Mouse (Mus musculus) midbrain, embryonic 10.5 days (tissue): Measurements from ENCODE around the gene Ano1. TPM values are rescaled to one million over a fixed set of nuclear protein-coding genes. Genes with fewer than 3 reads are reported as not detected.
A peak's percentile ranks its signal among the peaks of the same experiment; 100 is the strongest.

ENCODE experiments used
- DNase-seq: peaks from one replicate; pipeline ENCODE4 v3.0.0-alpha.2; 2017; ENCODE audit warnings: low spot score
- H3K27ac ChIP-seq: fragments of 300-500 bp; sonication (generic); replicated peaks from 2 replicates; pipeline ENCODE4 v1.5.1; 2016; ENCODE audit warnings: mild to moderate bottlenecking
- H3K27me3 ChIP-seq: fragments of 300-500 bp; sonication (generic); 2 replicates; pipeline ENCODE4 v1.6.1; 2016; ENCODE audit warnings: low read depth, mild to moderate bottlenecking; ENCODE audit not compliant: poor library complexity, severe bottlenecking
- H3K36me3 ChIP-seq: fragments of 300-500 bp; sonication (generic); 2 replicates; pipeline ENCODE4 v1.6.1; 2016; ENCODE audit warnings: mild to moderate bottlenecking, moderate library complexity
- H3K4me1 ChIP-seq: fragments of 300-500 bp; sonication (generic); 2 replicates; pipeline ENCODE4 v1.6.1; 2016
- H3K4me3 ChIP-seq: fragments of 300-500 bp; sonication (generic); 2 replicates; pipeline ENCODE4 v1.5.1; 2016; ENCODE audit warnings: mild to moderate bottlenecking, moderate library complexity
- H3K9me3 ChIP-seq: fragments of 300-500 bp; sonication (generic); replicated peaks from 2 replicates; pipeline ENCODE4 v1.6.1; 2016; ENCODE audit warnings: mild to moderate bottlenecking
- WGBS: fragments of 180-500 bp; shearing (Covaris S2); methylation state at CpG from one replicate; pipeline ENCODE4 v1.1.7; 2016; 5-methylcytosine and 5-hydroxymethylcytosine counted together
- polyA plus RNA-seq: library from polyadenylated mRNA; unstranded; fragments of >200 nt; fragmentation: Nextera tagmentation; extraction: Ambion mirVana; gene quantifications from 2 replicates; pipeline ENCODE4 v1.2.1, GENCODE M21; 2016

Ano1 gene
- polyA plus RNA-seq, 1 experiment from 2014 or later = 29.4 TPM

GRCm38 (mm10) chr7:144583619-144584018, 168.2 kb downstream of the Ano1 start:
- 6% methylated on average over 4 of the region's 4 CpGs for WGBS
- H3K36me3 ChIP-seq = peaks cover 26% of the 10 kb centered on the region
- peak; percentile 62 for DNase-seq
- peaks cover 33% of the 10 kb centered on the region for H3K4me1 ChIP-seq
- H3K27ac ChIP-seq = 0 out of 2 replicates have a peak overlapping the region, but pooled peaks have one; percentile 6
- no peak overlapping the region for H3K4me3 ChIP-seq
- no peaks in the 10 kb centered on the region for H3K9me3 ChIP-seq
- peaks cover 12% of the 10 kb centered on the region; the same call in 1 of the 2 replicates for H3K27me3 ChIP-seq

- Histone ChIP-seq H3K27ac (peak within 1 kb of the TSS; percentile 91), H3K4me3 (peak within 1 kb of the TSS; percentile 78), H3K27me3 (peaks cover 12% of the 10 kb centered on the region; the same call in 1 of the 2 replicates), H3K36me3 (peaks cover 28% of the 10 kb centered on the region), H3K9me3 (no peaks in the 10 kb centered on the region), H3K4me1 (peaks cover 33% of the 10 kb centered on the region)
- DNase-seq = peak; percentile 92
- 4% methylated on average over 34 of the region's 34 CpGs for WGBS
Measured at GRCm38 (mm10) chr7:144582284-144582980, 169.3 kb downstream of the Ano1 start, which contains the start of gene Fadd. Fadd (minus strand) TSS chr7:144582463.

- DNase-seq = peak; percentile 85
- H3K36me3 ChIP-seq = peaks cover 28% of the 10 kb centered on the region
- WGBS = 1% methylated on average over 43 of the region's 43 CpGs
- peak overlapping the region; percentile 91 for H3K27ac ChIP-seq
- H3K27me3 ChIP-seq = peaks cover 12% of the 10 kb centered on the region; the same call in 1 of the 2 replicates
- peak overlapping the region; percentile 78 for H3K4me3 ChIP-seq
- no peaks in the 10 kb centered on the region for H3K9me3 ChIP-seq
- H3K4me1 ChIP-seq = peaks cover 33% of the 10 kb centered on the region
Measured at GRCm38 (mm10) chr7:144581559-144582283, 170.1 kb downstream of the Ano1 start.

- no peaks in the 10 kb centered on the region for H3K27me3 ChIP-seq
- H3K4me1 ChIP-seq = peaks cover 21% of the 10 kb centered on the region
- 96% methylated on average over 5 of the region's 5 CpGs for whole genome bisulfite sequencing
- no peak for DNase-seq
- peaks cover 28% of the 10 kb centered on the region for H3K36me3 ChIP-seq
- H3K27ac ChIP-seq = no peak overlapping the region
- H3K9me3 ChIP-seq = no peaks in the 10 kb centered on the region
- no peak overlapping the region for H3K4me3 ChIP-seq
Measured at GRCm38 (mm10) chr7:144577876-144578275, 173.9 kb downstream of the Ano1 start.

GRCm38 (mm10) chr7:144572234-144572633, 179.5 kb downstream of the Ano1 start:
- Histone ChIP-seq H3K27ac (no peak overlapping the region), H3K4me1 (no peaks in the 10 kb centered on the region), H3K4me3 (no peak overlapping the region), H3K9me3 (no peaks in the 10 kb centered on the region), H3K27me3 (peaks cover 16% of the 10 kb centered on the region), H3K36me3 (no peaks in the 10 kb centered on the region)
- 83% methylated on average over 5 of the region's 5 CpGs for WGBS
- DNase-seq = no peak

- Histone ChIP-seq H3K27ac (no peak overlapping the region), H3K9me3 (no peaks in the 10 kb centered on the region), H3K36me3 (no peaks in the 10 kb centered on the region), H3K4me1 (no peaks in the 10 kb centered on the region), H3K4me3 (no peak overlapping the region), H3K27me3 (peaks cover 22% of the 10 kb centered on the region)
- DNase-seq = no peak
Measured at GRCm38 (mm10) chr7:144571598-144571997, 180.2 kb downstream of the Ano1 start.

GRCm38 (mm10) chr7:144569428-144569827, 182.3 kb downstream of the Ano1 start:
- no peak overlapping the region for H3K27ac ChIP-seq
- peaks cover 44% of the 10 kb centered on the region for H3K27me3 ChIP-seq
- H3K9me3 ChIP-seq = no peaks in the 10 kb centered on the region
- DNase-seq = no peak
- H3K4me1 ChIP-seq = peaks cover 3% of the 10 kb centered on the region
- no peaks in the 10 kb centered on the region for H3K36me3 ChIP-seq
- H3K4me3 ChIP-seq = no peak overlapping the region
- WGBS = 87% methylated on average over 7 of the region's 7 CpGs

GRCm38 (mm10) chr7:144568091-144568490, 183.7 kb downstream of the Ano1 start:
- Histone ChIP-seq H3K4me1 (peaks cover 6% of the 10 kb centered on the region), H3K36me3 (no peaks in the 10 kb centered on the region), H3K9me3 (no peaks in the 10 kb centered on the region)

GRCm38 (mm10) chr7:144566921-144567682, 184.7 kb downstream of the Ano1 start:
- no peak overlapping the region for H3K4me3 ChIP-seq

More at GRCm38 (mm10) chr7:144568091-144568490, 183.7 kb downstream of the Ano1 start:
- H3K4me3 ChIP-seq = no peak overlapping the region
- H3K27me3 ChIP-seq = peaks cover 57% of the 10 kb centered on the region
- no peak for DNase-seq
- no peak overlapping the region for H3K27ac ChIP-seq

GRCm38 (mm10) chr7:144563456-144564155, 188.2 kb downstream of the Ano1 start:
- no peak overlapping the region for H3K4me3 ChIP-seq
- peaks cover 26% of the 10 kb centered on the region for H3K4me1 ChIP-seq
- DNase-seq = no peak
- H3K9me3 ChIP-seq = no peaks in the 10 kb centered on the region
- H3K36me3 ChIP-seq = no peaks in the 10 kb centered on the region
- H3K27ac ChIP-seq = no peak overlapping the region
- WGBS = 63% methylated on average over 9 of the region's 9 CpGs
- peaks cover 82% of the 10 kb centered on the region for H3K27me3 ChIP-seq

More at GRCm38 (mm10) chr7:144566921-144567682, 184.7 kb downstream of the Ano1 start:
- H3K36me3 ChIP-seq = no peaks in the 10 kb centered on the region
- 79% methylated on average over 3 of the region's 3 CpGs for WGBS
- peaks cover 16% of the 10 kb centered on the region for H3K4me1 ChIP-seq
- H3K9me3 ChIP-seq = no peaks in the 10 kb centered on the region
- no peak for DNase-seq
- H3K27ac ChIP-seq = no peak overlapping the region
- H3K27me3 ChIP-seq = peaks cover 64% of the 10 kb centered on the region

- Histone ChIP-seq H3K4me3 (no peak overlapping the region), H3K27ac (no peak overlapping the region), H3K9me3 (no peaks in the 10 kb centered on the region), H3K4me1 (peaks cover 26% of the 10 kb centered on the region), H3K36me3 (no peaks in the 10 kb centered on the region), H3K27me3 (peaks cover 78% of the 10 kb centered on the region)
- peak; percentile 76 for DNase-seq
- WGBS = 2% methylated on average over 3 of the region's 3 CpGs
Measured at GRCm38 (mm10) chr7:144562016-144562415, 189.8 kb downstream of the Ano1 start.

- peaks cover 76% of the 10 kb centered on the region for H3K27me3 ChIP-seq
- WGBS = 88% methylated on average over 4 of the region's 4 CpGs
- DNase-seq = no peak
Measured at GRCm38 (mm10) chr7:144560594-144560993, 191.2 kb downstream of the Ano1 start.

More at GRCm38 (mm10) chr7:144560594-144560993, 191.2 kb downstream of the Ano1 start:
- no peaks in the 10 kb centered on the region for H3K36me3 ChIP-seq
- H3K4me3 ChIP-seq = no peak overlapping the region
- no peak overlapping the region for H3K27ac ChIP-seq
- no peaks in the 10 kb centered on the region for H3K9me3 ChIP-seq
- peaks cover 26% of the 10 kb centered on the region for H3K4me1 ChIP-seq
